Mouse (Mus musculus): ENCODE data around the gene Eif4e3. TPM values are rescaled to one million over a fixed set of nuclear protein-coding genes. Genes with fewer than 3 reads are reported as not detected.
A peak's percentile ranks its signal among the peaks of the same experiment; 100 is the strongest.

The Eif4e3 gene
- total RNA-seq, 2 experiments from 2014 or later = 12.5 to 13.0 TPM

- intact Hi-C loops (cut with DNase I) = loop anchor here (10.0 kb wide), 1 partner anchor 1205 kb away; no protein-coding TSS in a partner anchor
- DNase-seq (ENCODE audit: extremely low spot score in 1 of 2, low spot score in 2 of 2) = peak; percentile 84 to 85
Observed at GRCm38 (mm10) chr6:99669481-99670325, 3.1 kb upstream of the Eif4e3 start.

- no peak for DNase-seq (ENCODE audit: extremely low spot score in 1 of 2, low spot score in 2 of 2)
- intact Hi-C loops (cut with DNase I) = no loop called here
Observed at GRCm38 (mm10) chr6:99667290-99667689, 719 bp upstream of the Eif4e3 start.

DNA sequence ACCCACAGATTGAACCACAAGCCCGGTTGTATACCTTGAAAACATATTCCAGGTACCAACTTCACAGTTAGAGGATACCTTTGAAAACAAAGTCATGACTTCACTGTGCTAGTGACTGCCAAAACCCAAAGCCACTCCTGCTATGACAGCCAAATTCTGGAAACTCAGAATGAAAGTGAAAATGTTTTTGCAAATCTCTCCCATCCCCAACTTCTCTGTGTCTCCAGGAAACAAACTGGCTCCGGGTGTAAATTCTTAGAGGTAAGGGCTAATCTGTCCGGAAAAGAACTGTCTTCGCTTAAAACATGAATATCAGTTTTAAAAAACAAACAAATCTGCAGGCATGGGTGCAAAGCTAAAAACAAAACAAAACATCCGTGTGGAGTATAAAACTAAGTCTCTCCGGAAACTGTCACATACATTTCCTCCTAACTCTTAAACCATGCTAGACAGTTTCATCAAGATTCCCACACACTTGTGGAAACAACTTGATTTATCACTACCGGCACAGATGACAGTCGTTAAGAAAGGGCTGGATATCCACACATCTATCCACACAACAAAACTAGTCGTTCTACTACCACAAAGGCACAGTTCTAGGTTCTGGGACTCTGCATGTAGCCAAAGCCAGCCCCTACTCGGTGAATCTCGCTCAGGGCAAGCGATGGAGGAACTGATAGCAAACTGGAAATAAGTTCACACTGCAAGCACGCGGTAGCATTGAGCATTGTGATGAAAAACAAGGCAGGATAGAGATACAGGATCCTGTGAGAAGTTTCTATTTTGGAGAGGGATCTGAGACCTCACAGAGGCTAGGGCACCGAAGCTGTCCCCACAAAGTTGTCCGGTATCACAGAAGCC is 884 bp downstream of the Eif4e3 start:
- no peak for DNase-seq (ENCODE audit: extremely low spot score in 1 of 2, low spot score in 2 of 2)
- intact Hi-C loops (cut with DNase I) = no loop called here

- no peak for DNase-seq (ENCODE audit: extremely low spot score in 1 of 2, low spot score in 2 of 2)
- intact Hi-C loops (cut with DNase I) = no loop called here
Observed at GRCm38 (mm10) chr6:99663232-99663631, 3.3 kb downstream of the Eif4e3 start.

- DNase-seq (ENCODE audit: extremely low spot score in 1 of 2, low spot score in 2 of 2) = no peak
- intact Hi-C loops (cut with DNase I) = no loop called here
Observed at GRCm38 (mm10) chr6:99660443-99660842, 6.1 kb downstream of the Eif4e3 start.

- intact Hi-C loops (cut with DNase I) = no loop called here
- DNase-seq (ENCODE audit: extremely low spot score in 1 of 2, low spot score in 2 of 2) = no peak
Observed at GRCm38 (mm10) chr6:99658586-99658985, 8.0 kb downstream of the Eif4e3 start.

- DNase-seq (ENCODE audit: extremely low spot score in 1 of 2, low spot score in 2 of 2) = no peak
- intact Hi-C loops (cut with DNase I) = no loop called here
Observed at GRCm38 (mm10) chr6:99656088-99656487, 10.5 kb downstream of the Eif4e3 start.

DNA sequence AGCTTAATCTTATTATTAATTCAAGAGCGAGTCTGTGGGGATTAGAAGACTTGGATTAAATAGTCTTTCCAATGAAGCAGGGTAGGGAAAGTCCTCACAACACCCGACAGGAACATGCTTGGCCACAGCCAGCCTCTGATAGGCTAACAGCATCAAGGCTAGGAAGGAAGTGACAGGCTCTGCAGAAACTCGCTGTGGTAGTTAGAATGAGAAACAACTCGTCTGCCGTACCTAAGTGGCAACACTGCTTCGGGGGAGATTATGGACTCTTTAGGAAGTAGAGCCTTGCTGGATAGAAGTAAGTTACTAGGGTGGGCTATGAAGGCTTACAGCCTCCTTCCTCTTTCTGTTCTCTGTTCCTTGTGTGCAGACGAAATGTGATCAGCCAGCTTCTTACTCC is 11.1 kb downstream of the Eif4e3 start:
- no peak for DNase-seq (ENCODE audit: extremely low spot score in 1 of 2, low spot score in 2 of 2)
- intact Hi-C loops (cut with DNase I) = no loop called here

GRCm38 (mm10) chr6:99654343-99654742 is 12.2 kb downstream of the Eif4e3 start:
- intact Hi-C loops (cut with DNase I) = no loop called here
- DNase-seq (ENCODE audit: extremely low spot score in 1 of 2, low spot score in 2 of 2) = no peak

DNA sequence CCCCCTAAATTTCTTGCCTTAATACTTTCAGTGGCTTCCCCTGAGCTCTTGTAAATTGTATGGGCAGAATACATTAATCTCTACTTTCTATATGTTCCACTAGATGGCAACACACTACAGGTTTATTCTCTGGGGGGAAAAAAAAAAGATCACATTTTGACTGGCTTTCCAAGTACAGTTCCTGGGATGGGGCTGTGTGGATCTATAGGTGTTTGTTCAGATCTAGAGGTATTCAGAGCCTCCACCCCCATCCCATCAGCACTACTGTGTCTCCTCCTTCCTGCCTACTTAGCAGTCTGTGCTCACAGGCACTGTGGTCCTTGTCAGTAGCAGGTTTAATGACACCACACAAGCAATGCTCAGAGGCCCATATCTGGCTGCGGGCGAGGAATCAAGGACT is 14.2 kb downstream of the Eif4e3 start:
- no peak for DNase-seq (ENCODE audit: extremely low spot score in 1 of 2, low spot score in 2 of 2)
- intact Hi-C loops (cut with DNase I) = loop anchor here (2.0 kb wide), 1 partner anchor 32 kb away; no protein-coding TSS in a partner anchor

DNA sequence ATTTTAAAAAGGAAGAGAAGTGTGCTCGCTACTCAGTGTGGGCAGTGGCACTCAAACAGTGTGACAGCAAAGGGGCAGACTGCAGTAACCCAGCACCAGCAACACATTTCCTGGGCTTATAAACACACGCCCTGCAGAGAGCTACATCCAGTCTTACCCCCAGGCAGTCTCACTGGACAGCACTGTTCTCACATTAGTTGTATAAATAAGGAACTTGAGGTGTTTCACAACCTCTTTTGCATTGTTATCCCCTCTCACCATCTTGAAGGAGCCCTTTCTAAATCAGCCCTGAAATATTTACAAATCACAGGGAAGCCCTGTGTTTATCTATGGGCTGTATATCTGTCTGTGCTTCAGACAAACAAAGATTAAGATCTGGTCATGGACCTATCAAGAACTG is 17.3 kb downstream of the Eif4e3 start:
- intact Hi-C loops (cut with DNase I) = no loop called here
- DNase-seq (ENCODE audit: extremely low spot score in 1 of 2, low spot score in 2 of 2) = no peak

- no peak for DNase-seq (ENCODE audit: extremely low spot score in 1 of 2, low spot score in 2 of 2)
Observed at GRCm38 (mm10) chr6:99646344-99646743, 20.2 kb downstream of the Eif4e3 start.

DNA sequence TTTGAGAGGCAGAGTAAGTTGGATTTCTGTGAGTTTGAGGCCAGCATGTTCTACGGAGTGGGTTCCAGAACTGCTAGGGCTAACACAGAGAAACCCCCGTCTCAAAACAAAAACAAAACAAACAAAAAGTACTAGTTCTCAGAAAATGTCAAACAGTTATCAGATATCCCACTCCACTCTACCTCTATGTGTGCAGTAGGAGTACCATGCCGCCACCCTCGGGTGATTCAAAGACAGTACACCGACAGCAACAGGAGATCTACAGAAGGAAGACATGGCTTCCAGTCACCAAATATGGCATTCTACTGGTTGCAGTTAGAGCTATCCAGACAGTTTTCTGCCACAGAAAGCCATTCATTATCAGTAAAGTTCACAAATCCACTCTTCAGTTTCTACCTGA is 21.7 kb downstream of the Eif4e3 start:
- intact Hi-C loops (cut with DNase I) = no loop called here
- no peak for DNase-seq (ENCODE audit: extremely low spot score in 1 of 2, low spot score in 2 of 2)

More at GRCm38 (mm10) chr6:99646344-99646743, 20.2 kb downstream of the Eif4e3 start:
- intact Hi-C loops (cut with DNase I) = no loop called here

DNA sequence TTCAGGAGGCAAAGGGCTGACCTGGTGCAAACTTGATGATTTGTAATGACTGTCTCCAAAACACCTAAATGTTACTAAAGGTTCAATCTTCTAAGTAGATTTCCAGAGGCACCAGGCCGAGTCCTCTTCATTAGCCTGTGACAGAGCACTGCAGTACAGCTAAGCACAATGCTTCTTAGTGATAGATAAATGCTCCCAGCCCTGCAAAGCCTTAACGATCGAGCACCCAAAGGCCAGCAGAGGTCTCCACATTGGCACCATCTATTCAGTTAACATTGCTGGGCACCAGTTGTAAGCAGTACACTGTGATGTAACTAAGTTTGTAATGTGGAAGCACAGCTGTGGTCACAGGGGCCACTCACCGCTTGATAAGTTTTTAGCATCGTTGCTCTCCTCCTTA is 22.2 kb downstream of the Eif4e3 start:
- no peak for DNase-seq (ENCODE audit: extremely low spot score in 1 of 2, low spot score in 2 of 2)
- intact Hi-C loops (cut with DNase I) = no loop called here

DNA sequence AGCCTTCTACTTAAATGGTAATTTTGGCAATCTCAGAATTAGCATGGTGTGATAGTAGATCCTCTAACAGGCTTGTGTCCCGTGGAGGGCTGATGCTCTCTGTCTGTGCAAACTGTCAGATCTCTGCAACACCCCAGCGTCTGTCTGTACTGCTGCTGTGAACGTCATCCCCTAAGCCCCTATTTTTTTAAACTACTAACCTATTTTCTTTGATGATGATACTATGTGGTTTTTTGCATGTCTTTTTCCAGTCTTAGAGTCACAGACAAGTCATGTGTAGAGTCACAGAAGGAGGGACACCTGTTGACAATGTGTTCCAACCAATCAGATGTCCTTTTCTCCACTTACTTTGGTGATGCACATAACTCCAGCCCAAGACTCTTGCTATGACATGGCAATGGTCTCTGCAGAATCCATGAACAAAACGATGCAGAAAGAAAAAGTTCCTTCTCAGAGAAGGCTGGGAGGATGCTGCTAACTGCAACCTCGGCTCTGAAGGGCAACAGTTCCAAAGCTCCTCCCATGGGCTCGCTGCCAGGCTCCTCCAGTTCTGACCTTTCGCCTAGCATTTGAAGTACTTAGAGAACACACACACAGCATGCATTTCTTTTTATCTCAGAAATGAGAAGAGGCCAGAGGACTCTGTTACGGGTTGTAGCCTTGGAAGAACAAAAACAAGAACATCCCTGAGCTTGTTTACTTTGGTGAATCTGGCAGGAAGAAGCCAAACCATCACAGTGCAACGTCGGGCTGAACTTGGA is 23.0 kb downstream of the Eif4e3 start:
- peak in 1 of 2 experiments; percentile 84 for DNase-seq (ENCODE audit: extremely low spot score in 1 of 2, low spot score in 2 of 2)
- intact Hi-C loops (cut with DNase I) = no loop called here

DNA sequence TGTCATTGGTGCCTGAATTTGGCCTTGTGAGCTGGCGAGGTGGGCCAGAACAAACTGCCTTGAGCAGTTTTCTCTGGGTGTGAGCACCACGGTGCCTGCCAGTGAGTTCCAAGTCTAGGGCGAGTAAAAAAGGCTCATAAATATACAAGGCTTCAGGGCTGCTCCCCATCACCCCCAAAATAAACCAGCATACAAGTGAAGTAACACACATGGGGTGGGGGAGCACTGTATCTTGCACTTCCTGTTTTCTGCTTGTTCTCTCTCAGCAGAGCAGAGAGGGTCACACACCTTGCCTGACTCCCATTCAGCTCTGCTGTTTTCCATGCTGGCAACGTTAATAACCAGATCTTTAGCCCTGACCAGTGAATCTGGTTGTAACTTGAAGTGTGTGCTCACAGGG is 29.1 kb downstream of the Eif4e3 start:
- no peak for DNase-seq (ENCODE audit: extremely low spot score in 1 of 2, low spot score in 2 of 2)
- intact Hi-C loops (cut with DNase I) = no loop called here

DNA sequence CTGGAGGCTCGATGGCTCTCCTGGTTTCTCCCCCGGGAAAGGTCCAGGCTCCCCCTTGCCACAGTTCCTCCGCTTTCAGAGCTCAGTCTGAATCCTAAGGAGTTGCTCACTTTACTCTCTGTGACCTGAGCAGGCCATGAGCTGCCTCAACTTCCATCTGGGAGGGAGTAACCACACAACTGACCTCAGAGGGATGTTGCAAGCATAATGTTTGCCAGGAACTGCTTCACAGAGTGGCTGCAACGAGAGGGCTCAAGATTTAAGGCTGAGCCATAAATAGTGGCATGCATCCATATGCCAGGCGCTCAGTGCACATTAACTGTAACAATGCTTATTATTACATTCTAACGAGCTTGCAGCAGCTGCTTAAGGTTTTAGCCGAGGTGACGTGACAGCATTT is 29.8 kb downstream of the Eif4e3 start:
- DNase-seq (ENCODE audit: extremely low spot score in 1 of 2, low spot score in 2 of 2) = no peak
- intact Hi-C loops (cut with DNase I) = no loop called here

DNA sequence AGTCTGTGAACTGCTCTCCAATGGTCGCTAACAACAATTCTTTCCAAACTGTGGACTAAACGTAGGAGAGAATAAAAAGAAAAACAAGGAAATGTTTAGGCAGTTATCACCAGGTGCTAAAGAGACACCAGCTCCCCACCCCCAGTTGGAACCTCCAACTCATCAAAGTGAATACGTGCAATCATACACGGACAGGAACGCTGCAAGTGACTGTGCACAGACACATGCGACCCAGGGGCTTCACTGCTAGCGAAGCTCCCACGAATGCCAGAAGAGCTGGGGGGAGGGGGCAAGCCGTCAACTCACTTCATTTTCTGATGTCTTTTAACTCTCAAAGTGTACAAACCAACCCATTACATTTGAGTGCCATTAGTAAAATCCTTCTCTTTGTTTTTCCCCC is 30.4 kb downstream of the Eif4e3 start:
- intact Hi-C loops (cut with DNase I) = no loop called here
- DNase-seq (ENCODE audit: extremely low spot score in 1 of 2, low spot score in 2 of 2) = no peak
